ENCODE assay signal across 9 mouse cellular contexts in the genomic region with DNA sequence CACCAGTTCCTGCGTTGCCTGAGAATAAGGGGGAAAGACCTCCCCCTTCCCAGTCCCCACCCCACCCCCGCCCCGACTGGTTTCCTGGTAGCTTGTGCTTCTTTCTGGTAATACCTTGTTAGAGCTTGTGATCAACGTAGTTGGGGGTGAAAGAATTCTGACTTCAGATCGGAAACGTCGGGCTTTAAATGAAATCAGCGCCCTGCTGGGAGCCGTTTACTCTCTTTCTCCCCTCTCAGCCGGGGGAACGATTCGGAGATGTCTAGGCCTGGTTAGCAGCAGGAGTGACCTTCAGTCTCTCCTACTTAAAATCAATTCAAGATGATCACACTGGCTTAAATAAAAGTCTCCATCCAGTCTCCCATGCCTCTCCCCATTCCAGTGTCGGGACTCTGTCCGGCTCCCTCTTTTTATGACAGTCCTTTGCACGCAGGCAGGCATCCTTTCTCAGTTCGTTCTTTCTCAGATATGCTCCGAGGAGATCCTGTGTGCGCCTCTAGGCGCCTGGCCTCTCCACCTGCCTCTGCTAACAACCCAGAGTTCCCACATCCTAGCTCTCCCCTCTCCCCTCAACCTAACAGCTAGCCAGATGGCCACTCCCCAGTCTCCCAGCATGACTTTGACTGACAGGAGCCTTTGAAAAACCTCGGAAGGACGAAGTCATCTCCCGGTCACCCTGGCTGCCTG.
DNase-seq lines count a peak whose midpoint lies in the region; ATAC-seq and TF ChIP-seq lines count a peak whose summit lies in the region.
"Had no signal": no experiment of that assay in that cellular context is flagged by ENCODE, and none has a peak within 500 bp of the region (broad histone marks: within the 10 kb centered on the region; RNA-seq: fewer than 3 reads in every experiment).

No protein-coding gene starts in this region.

- H3K36me3 ChIP-seq in lung, postnatal 0 days (ENCODE audit: insufficient read depth, low read length): no peaks in the 10 kb centered on the region
- no peaks in the 10 kb centered on the region for H3K36me3 ChIP-seq in limb, embryonic 12.5 days

- peak overlapping the region; percentile 23; the same call in 1 of the 2 replicates for H3K4me2 ChIP-seq in lung, postnatal 0 days (replicated peaks; ENCODE audit: low read depth, low read length)
- H3K4me2 ChIP-seq in limb, embryonic 12.5 days: peak overlapping the region; percentile 49

- TF ChIP-seq EP300 in lung, postnatal 0 days (IDR thresholded peaks at IDR 0.05): no peak

- peak; percentile 72 to 81 for DNase-seq in cerebellum, postnatal 10 days
- DNase-seq in cerebellum, adult 8-10 months: no peak
- DNase-seq in lung, postnatal 0 days (ENCODE audit: low spot score): no peak
- no peak for DNase-seq in lung, postnatal 14 days
- DNase-seq in yolk sac, embryonic 10.5 days (ENCODE audit: low spot score): peak; percentile 2
- DNase-seq in left cerebral cortex, adult 9 months (ENCODE audit: low spot score in 2 of 2): no peak
- DNase-seq in urinary bladder, adult 18-20 months (ENCODE audit: low spot score in 2 of 2): no peak

- H3K4me1 ChIP-seq in lung, postnatal 0 days (ENCODE audit: insufficient read depth, low read depth, low read length): no peaks in the 10 kb centered on the region
- H3K4me1 ChIP-seq in limb, embryonic 12.5 days (replicated peaks): peaks cover 23% of the 10 kb centered on the region

- no peak for ATAC-seq in lung, postnatal 0 days
- no peak for ATAC-seq in limb, embryonic 12.5 days (ENCODE audit: insufficient number of reproducible peaks, insufficient read depth, low FRiP score, low TSS enrichment, low read depth)

- 14% methylated on average over 22 of the region's 22 CpGs for WGBS in lung, postnatal 0 days
- WGBS in limb, embryonic 12.5 days: 1% methylated on average over 22 of the region's 22 CpGs

- no peak overlapping the region for H3K27ac ChIP-seq in lung, postnatal 0 days (ENCODE audit: low read length)
- peak overlapping the region; percentile 57; the same call in 1 of the 2 replicates for H3K27ac ChIP-seq in limb, embryonic 12.5 days
- H3K27ac ChIP-seq: left cerebral cortex, adult 2 months had no signal

- no peaks in the 10 kb centered on the region for H3K9me3 ChIP-seq in lung, postnatal 0 days (ENCODE audit: low read length)
- no peaks in the 10 kb centered on the region for H3K9me3 ChIP-seq in limb, embryonic 12.5 days

- no peaks in the 10 kb centered on the region for H3K27me3 ChIP-seq in lung, postnatal 0 days (replicated peaks; ENCODE audit: insufficient read depth, low read length)
- H3K27me3 ChIP-seq in limb, embryonic 12.5 days: no peaks in the 10 kb centered on the region; the same call in 1 of the 2 replicates

- H3K9ac ChIP-seq in lung, postnatal 0 days (replicated peaks; ENCODE audit: low read depth): no peak overlapping the region
- H3K9ac ChIP-seq in limb, embryonic 12.5 days (replicated peaks): peak overlapping the region; percentile 44; the same call in 1 of the 2 replicates

- no peak overlapping the region for H3K4me3 ChIP-seq in lung, postnatal 0 days (ENCODE audit: low read depth, low read length)
- H3K4me3 ChIP-seq in limb, embryonic 12.5 days (replicated peaks): peak overlapping the region; percentile 19
- H3K4me3 ChIP-seq: left cerebral cortex, adult 2 months had no signal

- TF ChIP-seq CTCF in lung, postnatal 0 days (IDR thresholded peaks at IDR 0.05): no peak

Comparison
In these comparisons a context has a peak if more than half of its experiments do, and no peak if none do; other contexts are left out.
1. DNase-seq: peak in cerebellum, postnatal 10 days (2 of 2) and yolk sac, embryonic 10.5 days (single experiment); none in cerebellum, adult 8-10 months (single experiment), lung, postnatal 0 days (single experiment), lung, postnatal 14 days (single experiment), left cerebral cortex, adult 9 months (0 of 2) and urinary bladder, adult 18-20 months (0 of 2).